Mouse (Mus musculus): ENCODE measurements around the gene Gm815. TPM values are rescaled to one million over a fixed set of nuclear protein-coding genes. Genes with fewer than 3 reads are reported as not detected.

Gene Gm815
- polyA plus RNA-seq, 1 experiment from 2014 or later, result 0.33 TPM

- Histone ChIP-seq H3K27me3 (ENCODE audit: insufficient read depth, low read length) (no peaks in the 10 kb centered on the region), H3K4me2 (no peak overlapping the region), H3K4me3 (ENCODE audit: low read depth, low read length) (no peak overlapping the region), H3K27ac (ENCODE audit: low read depth) (no peak overlapping the region), H3K9me3 (ENCODE audit: low read depth, low read length) (no peaks in the 10 kb centered on the region), H3K4me1 (ENCODE audit: insufficient read depth) (no peaks in the 10 kb centered on the region; the same call in 1 of the 2 replicates), H3K9ac (no peak overlapping the region), H3K36me3 (ENCODE audit: insufficient read depth) (no peaks in the 10 kb centered on the region)
- ATAC-seq (ENCODE audit: insufficient read depth) (no peak), DNase-seq (no peak)
- 44% methylated on average over 1 of the region's 1 CpGs for WGBS
- TF ChIP-seq CTCF (IDR thresholded peaks at IDR 0.05; ENCODE audit: low read depth), result no peak
Observed at GRCm38 (mm10) chr19:26914245-26914644, 28.6 kb downstream of the Gm815 start.

GRCm38 (mm10) chr19:26920816-26921215 is 35.1 kb downstream of the Gm815 start:
- Histone ChIP-seq H3K4me2 (no peak overlapping the region), H3K36me3 (ENCODE audit: insufficient read depth) (no peaks in the 10 kb centered on the region), H3K9me3 (ENCODE audit: low read depth, low read length) (no peaks in the 10 kb centered on the region), H3K4me3 (ENCODE audit: low read depth, low read length) (no peak overlapping the region), H3K4me1 (ENCODE audit: insufficient read depth) (no peaks in the 10 kb centered on the region), H3K27me3 (ENCODE audit: insufficient read depth, low read length) (no peaks in the 10 kb centered on the region), H3K27ac (ENCODE audit: low read depth) (no peak overlapping the region), H3K9ac (no peak overlapping the region)
- WGBS, result 46% methylated on average over 2 of the region's 2 CpGs
- DNase-seq, result peak; percentile 60
- 0 out of 2 replicates have a peak, but pooled peaks have one; percentile 38 for ATAC-seq (ENCODE audit: insufficient read depth)
- TF ChIP-seq CTCF (IDR thresholded peaks at IDR 0.05; ENCODE audit: low read depth), result no peak

GRCm38 (mm10) chr19:26930295-26931283 is 44.9 kb downstream of the Gm815 start:
- no peak for TF ChIP-seq CTCF (IDR thresholded peaks at IDR 0.05; ENCODE audit: low read depth)
- no peak overlapping the region for H3K4me3 ChIP-seq (ENCODE audit: low read depth, low read length)
- ATAC-seq (ENCODE audit: insufficient read depth) (no peak), DNase-seq (no peak)
- no peaks in the 10 kb centered on the region for H3K27me3 ChIP-seq (ENCODE audit: insufficient read depth, low read length)
- H3K4me2 ChIP-seq, result no peak overlapping the region
- no peaks in the 10 kb centered on the region for H3K4me1 ChIP-seq (ENCODE audit: insufficient read depth)
- H3K9ac ChIP-seq, result no peak overlapping the region
- H3K36me3 ChIP-seq (ENCODE audit: insufficient read depth), result no peaks in the 10 kb centered on the region
- 37% methylated on average over 6 of the region's 6 CpGs for WGBS
- H3K27ac ChIP-seq (ENCODE audit: low read depth), result no peak overlapping the region
- H3K9me3 ChIP-seq (ENCODE audit: low read depth, low read length), result no peaks in the 10 kb centered on the region

- H3K27me3 ChIP-seq (ENCODE audit: insufficient read depth, low read length), result no peaks in the 10 kb centered on the region
- no peak overlapping the region for H3K27ac ChIP-seq (ENCODE audit: low read depth)
- H3K36me3 ChIP-seq (ENCODE audit: insufficient read depth), result no peaks in the 10 kb centered on the region
- 55% methylated on average over 2 of the region's 2 CpGs for WGBS
- H3K4me2 ChIP-seq, result no peak overlapping the region
- no peaks in the 10 kb centered on the region for H3K9me3 ChIP-seq (ENCODE audit: low read depth, low read length)
- H3K9ac ChIP-seq, result no peak overlapping the region
- DNase-seq (no peak), ATAC-seq (ENCODE audit: insufficient read depth) (no peak)
- no peak overlapping the region for H3K4me3 ChIP-seq (ENCODE audit: low read depth, low read length)
- no peak for TF ChIP-seq CTCF (IDR thresholded peaks at IDR 0.05; ENCODE audit: low read depth)
- no peaks in the 10 kb centered on the region; the same call in 1 of the 2 replicates for H3K4me1 ChIP-seq (ENCODE audit: insufficient read depth)
Observed at GRCm38 (mm10) chr19:26934186-26934585, 48.5 kb downstream of the Gm815 start.

Data from lung, embryonic 14.5 days (tissue).